Mouse (Mus musculus): ENCODE measurements around the gene Tamm41.

DNA sequence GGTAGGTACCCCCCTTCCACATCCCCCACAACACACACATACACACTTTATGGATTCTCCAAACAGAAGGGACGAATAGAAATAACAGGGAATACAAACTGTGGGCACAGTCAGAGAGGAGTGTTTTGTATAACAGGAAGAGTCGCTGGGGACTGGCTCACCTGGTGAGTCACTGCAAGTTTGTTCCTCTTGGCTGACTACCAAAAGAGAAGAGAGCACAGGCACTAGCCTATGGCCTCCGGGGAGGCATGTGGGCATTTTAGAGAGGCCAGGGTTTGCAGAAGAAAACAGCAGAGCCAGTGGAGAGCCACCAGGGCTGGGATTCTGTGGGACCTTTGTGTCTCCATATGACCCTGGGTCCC, 49.1 kb downstream of the Tamm41 start:
- no peak for TF ChIP-seq CTCF (IDR thresholded peaks at IDR 0.05; ENCODE audit: borderline replicate concordance, insufficient read depth, low read length)
- no peak for TF ChIP-seq POLR2A (IDR thresholded peaks at IDR 0.05; ENCODE audit: low read depth, low read length)
